Mouse (Mus musculus) 3T3-L1 (cell line): ENCODE results near the gene Crkl.

Experiments
- DNase-seq: peaks from one replicate; pipeline ENCODE4 v3.0.0-alpha.2; 2015; ENCODE audit warnings: low read depth, low spot score

Crkl gene

DNA sequence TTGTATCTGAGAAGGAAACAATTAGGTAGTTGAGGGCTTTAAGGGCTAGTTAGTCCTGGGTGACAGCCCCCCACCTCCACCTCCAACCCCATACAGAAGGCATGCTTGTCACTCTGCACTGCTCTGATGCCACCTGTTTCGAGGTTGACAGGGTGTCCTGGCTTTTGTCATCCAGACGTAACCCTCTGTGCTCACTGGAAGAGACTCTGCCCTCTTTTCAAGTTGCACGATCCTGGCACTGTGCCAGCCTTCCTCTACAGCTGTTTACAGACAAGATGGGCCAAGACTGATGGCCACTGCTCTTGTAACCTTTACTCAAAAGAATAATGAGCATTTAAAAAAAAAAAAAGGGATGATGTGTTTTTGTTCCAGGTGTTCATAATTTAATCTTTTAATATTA lies 34.7 kb downstream of the Crkl start:
- no peak for DNase-seq

- peak; percentile 38 for DNase-seq
Observed at GRCm38 (mm10) chr16:17488478-17489468, 37.0 kb downstream of the Crkl start.

GRCm38 (mm10) chr16:17489469-17490111 lies 37.8 kb downstream of the Crkl start, which contains the start of gene Aifm3:
TSS of gene Aifm3 (plus strand) at chr16:17489611.
- DNase-seq, result no peak

DNA sequence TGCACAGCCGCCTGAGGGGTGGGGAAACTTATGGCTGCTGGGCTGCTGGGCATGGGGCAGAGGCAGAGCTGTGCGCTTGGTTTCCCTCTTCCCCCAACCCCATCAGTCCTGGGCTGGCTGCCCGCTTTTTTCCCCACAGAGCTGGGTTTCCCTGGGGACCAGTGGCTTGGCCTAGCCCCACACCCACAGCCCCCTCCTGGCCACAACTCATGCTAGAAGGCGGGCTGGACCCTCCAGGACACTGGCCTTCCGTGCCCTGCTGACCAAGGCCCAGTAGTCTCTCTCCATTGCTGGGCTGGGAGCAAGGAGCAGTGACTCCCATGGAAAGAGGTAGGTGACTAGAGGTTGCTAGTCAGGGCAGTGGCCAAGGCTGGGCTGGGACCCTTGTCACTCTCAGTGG lies 39.4 kb downstream of the Crkl start:
- DNase-seq, result no peak

GRCm38 (mm10) chr16:17491896-17492561 lies 40.2 kb downstream of the Crkl start:
- DNase-seq, result no peak

- peak; percentile 41 for DNase-seq
Observed at GRCm38 (mm10) chr16:17496499-17497305, 44.9 kb downstream of the Crkl start.

DNA sequence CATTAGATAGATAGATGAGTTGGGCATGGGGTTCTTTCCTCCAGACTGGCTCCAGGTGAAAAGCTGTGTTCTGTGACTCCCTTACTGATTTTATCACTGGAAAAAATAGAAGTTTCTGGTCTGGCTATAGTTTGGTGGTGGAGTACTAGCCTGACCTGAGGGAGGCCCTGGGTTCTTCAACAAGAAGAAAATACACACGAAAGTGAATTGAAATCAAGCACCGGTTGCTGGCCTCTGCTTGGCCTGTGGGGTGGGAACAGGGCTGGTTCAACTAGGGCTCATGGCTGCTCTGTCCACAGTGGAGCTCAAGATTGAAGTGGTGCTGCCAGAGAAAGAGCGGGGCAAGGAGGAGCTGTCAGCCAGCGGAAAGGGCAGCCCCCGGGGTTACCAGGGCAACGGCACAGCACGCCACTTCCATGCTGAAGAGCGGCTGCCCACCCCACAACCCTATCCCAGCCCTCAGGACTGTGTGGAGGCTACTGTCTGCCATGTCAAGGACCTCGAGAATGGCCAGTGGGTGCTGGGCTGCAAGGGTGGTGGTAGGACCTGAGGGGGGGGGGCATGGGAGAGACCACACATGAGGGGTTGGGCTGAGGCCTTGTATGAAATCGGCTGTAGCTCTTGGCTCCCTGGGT lies 47.6 kb downstream of the Crkl start:
- no peak for DNase-seq

DNA sequence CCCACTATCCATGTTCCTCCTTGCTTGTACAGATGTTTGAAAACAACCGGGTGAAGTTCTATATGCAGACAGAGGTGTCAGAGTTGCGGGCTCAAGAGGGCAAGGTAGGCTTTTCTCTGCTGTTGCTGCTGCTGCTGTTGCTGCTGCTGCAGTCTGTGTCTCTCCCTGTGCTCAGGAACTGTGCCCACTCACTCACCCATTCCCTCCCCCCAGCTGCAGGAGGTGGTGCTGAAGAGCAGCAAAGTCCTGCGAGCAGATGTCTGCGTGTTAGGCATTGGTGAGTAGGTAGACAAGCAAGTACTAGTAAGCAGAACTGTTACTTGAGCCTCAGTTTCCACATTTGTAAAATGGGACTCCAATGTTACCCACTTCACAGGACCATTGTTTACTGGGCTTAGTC lies 50.9 kb downstream of the Crkl start:
- DNase-seq, result no peak

DNA sequence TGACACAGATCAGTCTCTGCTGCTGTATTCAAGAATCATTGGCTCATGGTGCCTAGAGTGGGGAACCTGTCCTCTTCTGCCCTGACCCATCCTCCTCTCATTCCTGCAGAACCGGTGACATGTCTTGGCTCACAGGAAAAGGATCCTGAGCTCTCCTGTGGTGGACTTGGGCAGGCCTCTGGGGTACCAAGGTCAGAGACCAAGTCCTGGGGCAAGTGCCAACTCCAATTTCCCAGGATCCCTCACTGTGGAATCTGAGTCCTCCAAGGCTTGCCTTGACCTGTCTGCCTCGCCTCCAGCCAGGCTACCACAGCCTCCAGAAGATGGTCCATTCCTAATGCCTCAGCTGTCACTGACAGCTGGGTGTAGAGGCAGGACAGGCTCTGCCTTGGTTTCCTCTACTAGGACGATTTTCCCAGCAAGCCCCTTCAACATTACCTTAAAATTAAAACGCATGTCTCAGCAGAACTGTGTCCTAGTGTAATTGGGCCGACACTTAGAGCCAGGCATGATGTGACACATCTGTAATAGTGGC lies 55.3 kb downstream of the Crkl start:
- no peak for DNase-seq

GRCm38 (mm10) chr16:17508031-17508430 lies 56.2 kb downstream of the Crkl start:
- peak; percentile 51 for DNase-seq

- peak; percentile 94 for DNase-seq
Observed at GRCm38 (mm10) chr16:17508546-17509239, 56.9 kb downstream of the Crkl start, which contains the start of gene Lztr1. TSS of gene Lztr1 (plus strand) at chr16:17508688.

- peak; percentile 71 for DNase-seq
Observed at GRCm38 (mm10) chr16:17509240-17509597, 57.4 kb downstream of the Crkl start.

- peak; percentile 66 for DNase-seq
Observed at GRCm38 (mm10) chr16:17510143-17510542, 58.4 kb downstream of the Crkl start.

DNA sequence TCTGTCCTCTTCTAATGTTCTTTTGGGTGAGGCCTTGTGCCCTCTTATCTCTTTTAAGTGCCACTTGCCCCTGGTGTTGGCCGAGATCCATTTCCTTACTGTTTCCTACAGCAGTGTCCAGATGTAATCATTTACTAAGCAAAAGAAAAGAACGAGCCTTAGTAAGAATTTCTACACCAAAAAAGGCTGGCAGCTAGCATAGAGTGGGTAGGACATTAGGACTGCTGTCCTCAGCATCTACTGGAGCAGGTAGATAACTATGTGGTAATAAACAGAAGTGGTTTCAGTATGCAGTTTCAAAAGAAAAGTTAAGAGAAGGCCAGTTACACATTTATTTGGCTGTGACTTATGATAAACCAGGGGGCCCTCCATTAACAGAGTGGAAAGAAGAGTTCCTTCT lies 58.9 kb downstream of the Crkl start:
- no peak for DNase-seq

DNA sequence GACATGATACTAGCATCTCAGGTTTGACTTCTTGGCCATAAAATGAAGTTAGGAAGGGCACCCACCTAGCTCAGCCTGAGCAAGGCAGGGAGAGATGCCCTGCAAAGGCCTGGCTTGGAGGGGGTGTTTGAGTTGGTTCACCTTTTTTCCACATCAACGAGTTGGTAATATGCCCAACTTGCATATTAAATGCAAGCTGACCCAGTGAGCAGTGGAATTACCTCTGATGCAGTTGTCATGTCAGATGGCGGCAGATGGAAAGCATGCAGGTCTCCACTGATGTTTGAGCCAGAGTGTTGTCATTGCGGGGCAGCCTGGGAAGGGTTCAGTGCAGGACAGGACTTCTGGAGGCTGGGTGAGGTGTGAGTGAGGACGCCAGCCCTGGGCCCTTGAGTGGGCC lies 59.6 kb downstream of the Crkl start:
- no peak for DNase-seq

- no peak for DNase-seq
Observed at GRCm38 (mm10) chr16:17518910-17519309, 67.1 kb downstream of the Crkl start.

DNA sequence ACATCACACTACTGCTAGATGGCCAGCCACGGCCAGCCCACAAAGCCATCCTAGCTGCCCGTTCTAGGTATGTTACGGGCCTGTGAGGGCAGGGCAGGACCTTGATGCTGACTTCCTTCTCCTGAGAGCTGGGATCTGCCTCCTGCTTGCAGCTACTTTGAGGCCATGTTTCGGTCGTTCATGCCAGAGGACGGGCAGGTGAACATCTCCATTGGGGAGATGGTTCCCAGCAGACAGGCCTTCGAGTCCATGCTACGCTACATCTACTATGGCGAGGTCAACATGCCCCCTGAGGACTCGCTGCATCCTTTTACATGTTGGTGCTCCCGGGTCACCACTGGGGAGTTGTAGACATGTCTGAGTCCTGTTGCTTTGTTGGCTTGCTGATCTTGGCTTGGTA lies 72.4 kb downstream of the Crkl start:
- no peak for DNase-seq

GRCm38 (mm10) chr16:17525524-17525923 lies 73.7 kb downstream of the Crkl start:
- DNase-seq, result no peak

DNA sequence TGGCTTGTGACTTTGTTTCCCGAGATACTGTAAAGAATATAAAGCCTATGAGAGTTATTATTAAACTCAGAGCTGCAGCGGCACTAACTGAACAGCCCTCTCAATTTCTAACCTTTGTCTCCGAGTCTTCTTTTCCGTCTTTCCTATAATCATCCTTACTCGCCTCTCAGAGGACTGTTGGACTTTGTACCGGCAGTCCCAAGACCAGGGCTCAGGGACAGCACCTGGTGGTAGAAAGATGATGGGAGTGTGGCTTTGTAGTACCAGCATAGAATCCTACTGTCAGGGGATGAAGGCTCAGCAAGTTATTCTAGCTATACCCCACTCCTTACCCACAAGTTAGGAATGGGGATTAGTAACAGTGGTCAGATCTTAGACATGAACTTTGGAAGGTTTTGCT lies 74.4 kb downstream of the Crkl start:
- no peak for DNase-seq

DNA sequence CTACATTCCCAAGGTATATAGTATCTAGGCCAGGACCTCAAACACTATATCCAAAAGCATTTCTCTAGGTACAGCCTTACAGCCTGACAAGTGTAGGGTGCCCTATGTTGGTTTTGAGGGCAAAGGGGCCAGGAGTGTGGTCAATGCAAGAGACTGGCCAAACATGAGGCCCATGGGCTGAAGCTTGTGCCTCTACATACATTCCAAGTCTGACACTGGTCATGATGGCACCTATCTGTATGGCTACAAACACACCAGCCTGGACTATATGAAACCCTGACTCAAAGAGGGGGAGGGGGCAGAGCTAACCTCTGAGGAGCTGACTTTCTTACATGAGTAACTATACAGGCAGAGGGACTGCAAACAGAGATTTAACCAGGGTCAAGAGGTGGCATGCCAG lies 75.8 kb downstream of the Crkl start:
- DNase-seq, result no peak
